ENCODE assay signal across 19 mouse cellular contexts in the genomic region with DNA sequence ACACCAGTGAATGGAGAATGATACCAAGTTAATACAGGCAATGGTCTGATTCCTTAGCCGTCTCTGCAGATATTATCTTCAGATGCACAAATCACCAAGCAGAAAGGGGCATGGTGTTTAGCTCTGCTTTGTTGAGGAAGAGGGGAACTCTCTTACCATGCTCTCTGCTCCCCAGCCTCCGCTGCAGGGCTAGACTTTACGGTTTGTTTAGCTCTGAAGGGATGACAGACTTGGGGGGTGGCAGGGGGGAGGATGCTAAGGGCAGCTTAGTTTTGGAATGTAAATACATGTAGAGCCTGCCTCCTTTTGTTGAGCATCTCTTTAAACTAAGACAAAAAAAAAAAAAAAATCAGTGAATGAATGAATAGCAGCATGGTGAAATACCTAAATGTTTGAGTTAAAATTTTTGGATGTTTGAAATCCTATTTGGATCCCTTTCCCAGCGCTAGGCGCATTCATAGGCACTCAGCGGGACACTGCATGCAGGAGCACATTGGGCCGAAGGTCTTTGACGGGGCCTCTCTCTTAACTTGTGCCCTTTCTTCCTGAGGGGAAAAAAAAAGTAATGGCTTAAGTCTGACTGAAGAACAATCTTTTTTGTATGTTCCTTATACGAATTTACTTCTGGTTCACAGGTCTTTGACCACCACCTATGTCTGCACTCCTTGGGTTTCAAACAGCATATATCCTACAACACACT.
"Had no signal": no experiment of that assay in that cellular context is flagged by ENCODE, and none has a peak within 500 bp of the region (broad histone marks: within the 10 kb centered on the region; RNA-seq: fewer than 3 reads in every experiment).

No protein-coding gene starts in this region.

- H3K4me1 ChIP-seq: limb, embryonic 15.5 days; megakaryocyte, embryonic 14.5 days had no signal

- H3K4me2 ChIP-seq: limb, embryonic 12.5 days; limb, embryonic 15.5 days; liver, embryonic 11.5 days; lung, embryonic 14.5 days; midbrain, embryonic 13.5 days; neural tube, embryonic 13.5 days had no signal

- H3K4me3 ChIP-seq: limb, embryonic 12.5 days; limb, embryonic 15.5 days; megakaryocyte, embryonic 14.5 days; midbrain, embryonic 13.5 days; myocyte; neural tube, embryonic 13.5 days had no signal

- H3K27ac ChIP-seq: limb, embryonic 12.5 days; limb, embryonic 15.5 days; liver, embryonic 14.5 days; midbrain, embryonic 13.5 days; neural tube, embryonic 13.5 days had no signal

- DNase-seq: kidney, adult 9 months; kidney, postnatal 14 days; kidney, postnatal 4 days; left cerebral cortex, postnatal 4 days; liver, postnatal 0 days; lung, embryonic 14.5 days; lung, postnatal 36 days; retina, postnatal 1 day; thymus, adult 18-20 months; thymus, postnatal 36 days had no signal

- H3K36me3 ChIP-seq: limb, embryonic 12.5 days; limb, embryonic 15.5 days; midbrain, embryonic 13.5 days; neural tube, embryonic 13.5 days had no signal

- H3K9ac ChIP-seq: limb, embryonic 12.5 days; limb, embryonic 15.5 days; liver, embryonic 14.5 days; liver, postnatal 0 days; lung, embryonic 14.5 days; midbrain, embryonic 13.5 days; neural tube, embryonic 13.5 days had no signal

- ATAC-seq: liver, postnatal 0 days; lung, postnatal 0 days; midbrain, embryonic 13.5 days had no signal

- H3K27me3 ChIP-seq: limb, embryonic 12.5 days; limb, embryonic 15.5 days; megakaryocyte, embryonic 14.5 days; midbrain, embryonic 13.5 days; neural tube, embryonic 13.5 days had no signal

- H3K9me3 ChIP-seq: limb, embryonic 12.5 days; limb, embryonic 15.5 days; midbrain, embryonic 13.5 days; neural tube, embryonic 13.5 days had no signal
